In the genomic region with DNA sequence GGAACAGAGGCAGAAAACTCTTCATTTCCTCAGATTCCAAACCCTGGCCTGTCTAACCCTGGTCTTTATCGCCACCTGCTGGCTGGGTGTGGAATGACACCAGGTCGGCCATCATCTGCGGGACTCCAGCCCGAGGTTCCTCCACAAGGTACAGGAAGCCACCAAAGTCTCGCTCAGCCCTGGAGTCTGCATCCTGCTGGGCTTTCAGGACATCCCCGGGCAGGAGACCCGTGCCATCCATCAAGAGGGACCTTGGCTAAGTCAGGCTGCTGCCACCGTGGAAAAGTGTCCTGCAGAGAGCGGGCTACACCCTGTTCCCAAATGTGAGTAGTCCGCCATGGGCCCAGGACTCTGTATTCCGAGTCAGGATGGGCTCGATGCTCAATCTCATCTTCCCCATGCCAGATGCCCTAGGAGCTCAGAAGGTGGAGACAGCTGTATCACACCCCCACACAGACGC, we compare ENCODE assay signal across 7 mouse cellular contexts.
A peak's percentile ranks its signal among the peaks of the same experiment; 100 is the strongest.
DNase-seq lines count a peak whose midpoint lies in the region; ATAC-seq lines count a peak whose summit lies in the region.

No protein-coding gene starts in this region.

- H3K9me3 ChIP-seq in embryonic facial prominence, embryonic 11.5 days (replicated peaks; ENCODE audit: control insufficient read depth, low read length), result no peaks in the 10 kb centered on the region
- no peaks in the 10 kb centered on the region for H3K9me3 ChIP-seq in limb, embryonic 11.5 days (ENCODE audit: control insufficient read depth, low read length)
- no peaks in the 10 kb centered on the region for H3K9me3 ChIP-seq in midbrain, embryonic 14.5 days (ENCODE audit: control insufficient read depth, low read length)

- DNase-seq in adrenal gland, adult 8-10 months, result peak; percentile 66
- peak; percentile 91 for DNase-seq in embryonic facial prominence, embryonic 11.5 days (ENCODE audit: low spot score)
- peak; percentile 76 to 95 for DNase-seq in heart, adult 18-20 months
- peak; percentile 87 for DNase-seq in kidney, adult 18-20 months
- DNase-seq in limb, embryonic 11.5 days (ENCODE audit: low spot score), result peak; percentile 97
- peak; percentile 91 for DNase-seq in midbrain, embryonic 14.5 days
- DNase-seq in spleen, adult 12 weeks (ENCODE audit: low spot score), result peak; percentile 71

- H3K4me1 ChIP-seq in embryonic facial prominence, embryonic 11.5 days (ENCODE audit: control insufficient read depth, insufficient read depth, low read length), result peaks cover 2% of the 10 kb centered on the region; the same call in 1 of the 2 replicates
- H3K4me1 ChIP-seq in limb, embryonic 11.5 days (ENCODE audit: control insufficient read depth, insufficient read depth, low read length), result no peaks in the 10 kb centered on the region
- H3K4me1 ChIP-seq in midbrain, embryonic 14.5 days (ENCODE audit: control insufficient read depth, insufficient read depth, low read length), result peaks cover 4% of the 10 kb centered on the region; the same call in 1 of the 2 replicates

- peak overlapping the region; percentile 35; the same call in 1 of the 2 replicates for H3K9ac ChIP-seq in embryonic facial prominence, embryonic 11.5 days (replicated peaks; ENCODE audit: low read length)
- peak overlapping the region; percentile 43; the same call in 1 of the 2 replicates for H3K9ac ChIP-seq in limb, embryonic 11.5 days (ENCODE audit: low read length)
- H3K9ac ChIP-seq in midbrain, embryonic 14.5 days (replicated peaks; ENCODE audit: low read length), result no peak overlapping the region

- peak; percentile 57 for ATAC-seq in embryonic facial prominence, embryonic 11.5 days (replicated peaks; ENCODE audit: insufficient number of reproducible peaks, low FRiP score, low TSS enrichment, low read depth)
- ATAC-seq in limb, embryonic 11.5 days (ENCODE audit: insufficient number of reproducible peaks, low FRiP score, low TSS enrichment, low read depth), result peak; percentile 67
- no peak for ATAC-seq in midbrain, embryonic 14.5 days (ENCODE audit: low FRiP score, low TSS enrichment)

- H3K4me3 ChIP-seq in embryonic facial prominence, embryonic 11.5 days (ENCODE audit: low read depth, low read length), result no peak overlapping the region
- H3K4me3 ChIP-seq in limb, embryonic 11.5 days (ENCODE audit: low read depth, low read length), result no peak overlapping the region
- H3K4me3 ChIP-seq in midbrain, embryonic 14.5 days (replicated peaks; ENCODE audit: low read depth, low read length), result no peak overlapping the region

- no peak overlapping the region for H3K27ac ChIP-seq in embryonic facial prominence, embryonic 11.5 days (replicated peaks; ENCODE audit: low read depth, low read length)
- H3K27ac ChIP-seq in limb, embryonic 11.5 days (replicated peaks; ENCODE audit: low read depth, low read length), result no peak overlapping the region
- H3K27ac ChIP-seq in midbrain, embryonic 14.5 days (replicated peaks; ENCODE audit: low read depth, low read length), result no peak overlapping the region

- H3K27me3 ChIP-seq in embryonic facial prominence, embryonic 11.5 days (ENCODE audit: control insufficient read depth, insufficient read depth, low read length), result peaks cover 3% of the 10 kb centered on the region; the same call in 1 of the 2 replicates
- H3K27me3 ChIP-seq in limb, embryonic 11.5 days (ENCODE audit: control insufficient read depth, insufficient read depth, low read length), result peaks cover 3% of the 10 kb centered on the region; the same call in 1 of the 2 replicates
- H3K27me3 ChIP-seq in midbrain, embryonic 14.5 days (ENCODE audit: control insufficient read depth, insufficient read depth, low read length), result no peaks in the 10 kb centered on the region

- peak overlapping the region; percentile 23 for H3K4me2 ChIP-seq in embryonic facial prominence, embryonic 11.5 days (ENCODE audit: low read depth, low read length)
- H3K4me2 ChIP-seq in limb, embryonic 11.5 days (ENCODE audit: low read depth, severe bottlenecking), result peak overlapping the region; percentile 47; the same call in 1 of the 2 replicates
- peak overlapping the region; percentile 38 for H3K4me2 ChIP-seq in midbrain, embryonic 14.5 days (ENCODE audit: low read length)

- WGBS in embryonic facial prominence, embryonic 11.5 days, result 13% methylated on average over 13 of the region's 13 CpGs
- 13% methylated on average over 13 of the region's 13 CpGs for WGBS in limb, embryonic 11.5 days
- 11% methylated on average over 13 of the region's 13 CpGs for WGBS in midbrain, embryonic 14.5 days

- no peaks in the 10 kb centered on the region for H3K36me3 ChIP-seq in embryonic facial prominence, embryonic 11.5 days (replicated peaks; ENCODE audit: control insufficient read depth, insufficient read depth, low read depth, low read length)
- H3K36me3 ChIP-seq in limb, embryonic 11.5 days (ENCODE audit: control insufficient read depth, insufficient read depth, low read length), result no peaks in the 10 kb centered on the region
- H3K36me3 ChIP-seq in midbrain, embryonic 14.5 days (ENCODE audit: control insufficient read depth, insufficient read depth, low read length), result no peaks in the 10 kb centered on the region
